Mouse (Mus musculus): ENCODE results near the gene Lyzl4.

- no peak for TF ChIP-seq CTCF (IDR thresholded peaks at IDR 0.05; ENCODE audit: control insufficient read depth, insufficient read depth, insufficient replicate concordance, low read depth, low read length)
- no peak for TF ChIP-seq POLR2A (IDR thresholded peaks at IDR 0.05; ENCODE audit: control insufficient read depth, low read depth, low read length)
These were observed 43.8 kb downstream of the Lyzl4 start for GRCm38 (mm10) chr9:121598106-121598505.

Measured in testis, adult 2 months (tissue).